Mouse (Mus musculus) activated CD4-positive, CD25-positive, alpha-beta regulatory T cell, adult 9 weeks (primary cell): ENCODE results near the gene Gm12248. TPM values are rescaled to one million over a fixed set of nuclear protein-coding genes. Genes with fewer than 3 reads are reported as not detected.

Experiments
- polyA plus RNA-seq: library from polyadenylated mRNA; unstranded; fragments of 100-300 nt; shearing (Covaris generic); gene quantifications from one replicate; pipeline ENCODE4 v1.2.1, GENCODE M21; 2017

Gene Gm12248
- polyA plus RNA-seq = not detected

DNA sequence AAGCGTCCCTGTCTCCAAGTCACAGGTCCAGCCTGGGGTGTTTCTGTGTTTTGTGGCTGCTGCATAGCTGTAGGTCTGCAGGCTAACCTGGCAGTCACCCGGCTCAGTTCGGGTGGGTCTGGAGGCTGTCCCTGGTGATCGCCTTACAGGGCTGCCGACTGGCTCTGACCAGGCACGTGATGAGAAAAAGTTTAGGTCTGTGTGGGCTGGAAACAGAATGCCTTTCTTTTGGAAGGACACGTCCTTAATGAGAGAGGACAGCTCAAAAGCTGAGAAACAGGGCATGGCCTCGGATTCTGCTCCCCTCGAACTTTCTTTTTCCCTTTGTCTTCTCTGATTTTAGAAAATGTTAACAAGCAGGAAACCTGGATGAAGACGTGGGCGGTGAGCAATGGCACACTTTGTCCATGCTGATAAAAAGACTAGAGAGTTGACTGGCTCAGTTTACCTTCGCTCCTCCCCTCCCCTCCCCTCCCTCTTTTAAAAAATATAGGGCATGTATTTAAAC, at the start of gene Gm12248:
Gene Gm12248 (minus strand): TSS at position 114 of the 508 bp plus-strand sequence.

DNA sequence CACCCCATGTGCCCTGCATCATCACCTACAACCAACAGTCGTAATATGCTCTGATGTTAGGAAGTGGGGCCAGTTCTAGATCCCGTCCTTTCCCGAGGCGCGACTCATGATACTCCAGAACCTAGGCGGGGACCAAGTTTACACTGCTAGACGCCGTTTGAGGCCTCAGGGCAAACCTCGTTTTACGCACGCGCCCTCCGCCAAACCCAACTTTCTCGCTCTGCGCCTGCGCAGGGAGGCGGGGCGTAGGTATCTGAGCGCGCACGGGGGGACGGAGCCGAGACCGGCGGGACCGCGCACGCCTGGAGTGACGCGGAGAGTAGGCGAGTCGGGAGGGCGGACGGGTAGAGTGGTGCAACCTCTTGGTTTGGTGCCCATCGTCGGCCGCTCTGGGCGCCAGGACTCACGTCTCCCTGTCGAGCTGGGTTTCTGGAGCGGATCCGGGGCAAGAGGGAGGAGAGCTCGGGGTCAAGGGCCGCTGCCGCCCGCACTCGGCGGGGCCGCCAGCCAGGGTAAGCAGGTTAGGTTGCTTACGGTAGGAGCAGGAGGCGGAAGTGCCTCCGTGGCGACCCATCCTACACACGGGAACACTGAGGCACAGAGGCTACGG, 10.9 kb upstream of the Gm12248 start, which contains the start of gene Cnot8:
Gene Cnot8 (plus strand): TSS at position 457 of the 610 bp plus-strand sequence.

Other genes starting within 250 kb of the Gm12248 start
- gene Larp1, start 84.1 kb downstream of the Gm12248 start, polyA plus RNA-seq = 15.3 TPM
- 114 TPM for gene Cnot8, start 11.0 kb upstream of the Gm12248 start, polyA plus RNA-seq
- 12.6 TPM for gene Gemin5, start 75.4 kb upstream of the Gm12248 start, polyA plus RNA-seq
- gene Mrpl22, start 78.5 kb upstream of the Gm12248 start, polyA plus RNA-seq = 82.4 TPM
- gene Igtp, start 106.4 kb upstream of the Gm12248 start, polyA plus RNA-seq = 624 TPM
- 86.1 TPM for gene Irgm2, start 106.5 kb upstream of the Gm12248 start, polyA plus RNA-seq
- not detected for gene 4930438A08Rik, start 181.7 kb upstream of the Gm12248 start, polyA plus RNA-seq
- gene Zfp692, start 213.9 kb upstream of the Gm12248 start, polyA plus RNA-seq = 22.4 TPM
- gene Zfp672, start 237.2 kb upstream of the Gm12248 start, polyA plus RNA-seq = 43.6 TPM
- 27.3 TPM for gene Sh3bp5l, start 237.6 kb upstream of the Gm12248 start, polyA plus RNA-seq